Mouse (Mus musculus): Measurements from ENCODE around the gene Olfr1321.

DNA sequence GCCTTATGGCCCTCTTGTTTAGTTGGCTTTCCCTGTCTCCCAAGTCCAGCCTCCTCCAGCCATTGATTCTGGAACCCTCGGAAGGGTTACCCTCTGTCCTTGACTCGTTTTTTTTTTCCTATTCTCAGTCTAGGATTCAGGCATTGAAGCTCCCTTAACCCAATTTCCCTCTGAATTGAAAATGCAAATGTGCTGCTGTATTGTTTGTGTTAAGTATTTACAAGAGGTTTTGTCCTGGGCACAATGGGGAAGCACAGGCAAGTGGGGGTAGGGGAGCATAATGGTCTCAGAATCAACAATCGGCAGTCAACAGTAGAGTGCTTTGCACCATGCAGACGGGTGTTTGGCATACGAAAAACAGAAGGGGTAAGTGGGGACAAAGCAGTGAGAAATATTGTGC is 10.3 kb upstream of the Olfr1321 start:
- TF ChIP-seq EP300 (IDR thresholded peaks at IDR 0.05; ENCODE audit: insufficient read depth, low read depth, low read length) (no peak), CTCF (IDR thresholded peaks at IDR 0.05) (no peak), POLR2A (IDR thresholded peaks at IDR 0.05; ENCODE audit: insufficient read depth, low read depth, low read length) (no peak)

Data from heart, adult 2 months (tissue).